Mouse (Mus musculus): ENCODE data around the gene A730009L09Rik. TPM values are rescaled to one million over a fixed set of nuclear protein-coding genes. Genes with fewer than 3 reads are reported as not detected.

The A730009L09Rik gene
- total RNA-seq, 2 experiments from 2014 or later: not detected

- peak; percentile 81 for ATAC-seq (replicated peaks; ENCODE audit: poor library complexity)
Measured at GRCm38 (mm10) chr16:84559569-84560278, 44.8 kb downstream of the A730009L09Rik start.

GRCm38 (mm10) chr16:84560279-84560602 is 45.3 kb downstream of the A730009L09Rik start:
- no peak for ATAC-seq (replicated peaks; ENCODE audit: poor library complexity)

Other genes starting within 250 kb of the A730009L09Rik start
- 44.2 and 44.9 TPM in 2 replicates for gene Mrpl39, start 220.6 kb downstream of the A730009L09Rik start, total RNA-seq (2015)
- gene Mrpl39, start 220.6 kb downstream of the A730009L09Rik start, total RNA-seq (2017): 59.1 and 64.1 TPM in 2 replicates